Mouse (Mus musculus): ENCODE measurements at regions not wholly inside any gene's neighbourhood (a gene's known extent, or its start where the extent isn't known, plus 50 kb on each side); places are given as distances from the start of the nearest gene placed in this dataset.

GRCm38 (mm10) chr16:84581166-84581565 is 66.2 kb downstream of the A730009L09Rik start:
- no peak for DNase-seq (ENCODE audit: low spot score)

GRCm38 (mm10) chr16:84583323-84583722 is 68.4 kb downstream of the A730009L09Rik start:
- no peak for DNase-seq (ENCODE audit: low spot score)

GRCm38 (mm10) chr16:84583773-84584229 is 68.9 kb downstream of the A730009L09Rik start:
- no peak for DNase-seq (ENCODE audit: low spot score)

GRCm38 (mm10) chr16:84584724-84585399 is 69.9 kb downstream of the A730009L09Rik start:
- DNase-seq (ENCODE audit: low spot score): no peak

GRCm38 (mm10) chr16:84592978-84593377 is 78.1 kb downstream of the A730009L09Rik start:
- DNase-seq (ENCODE audit: low spot score): no peak

GRCm38 (mm10) chr16:84602969-84603368 is 88.0 kb downstream of the A730009L09Rik start:
- DNase-seq (ENCODE audit: low spot score): no peak

GRCm38 (mm10) chr16:84603465-84604205 is 88.7 kb downstream of the A730009L09Rik start:
- no peak for DNase-seq (ENCODE audit: low spot score)

- no peak for DNase-seq (ENCODE audit: low spot score)
These were observed 89.5 kb downstream of the A730009L09Rik start for GRCm38 (mm10) chr16:84604272-84604975.

- no peak for DNase-seq (ENCODE audit: low spot score)
These were observed 91.3 kb downstream of the A730009L09Rik start for GRCm38 (mm10) chr16:84606010-84606803.

GRCm38 (mm10) chr16:84606804-84607095 is 91.8 kb downstream of the A730009L09Rik start:
- no peak for DNase-seq (ENCODE audit: low spot score)

GRCm38 (mm10) chr16:84607503-84607902 is 92.6 kb downstream of the A730009L09Rik start:
- DNase-seq (ENCODE audit: low spot score): no peak

- no peak for DNase-seq (ENCODE audit: low spot score)
These were observed 100.8 kb downstream of the A730009L09Rik start for GRCm38 (mm10) chr16:84615683-84616082.

- no peak for DNase-seq (ENCODE audit: low spot score)
These were observed 101.2 kb downstream of the A730009L09Rik start for GRCm38 (mm10) chr16:84616132-84616531.

- no peak for DNase-seq (ENCODE audit: low spot score)
These were observed 103.5 kb downstream of the A730009L09Rik start for GRCm38 (mm10) chr16:84618379-84618778.

GRCm38 (mm10) chr16:84619876-84620275 is 105.0 kb downstream of the A730009L09Rik start:
- no peak for DNase-seq (ENCODE audit: low spot score)

- no peak for DNase-seq (ENCODE audit: low spot score)
These were observed 105.9 kb downstream of the A730009L09Rik start for GRCm38 (mm10) chr16:84620861-84621260.

- no peak for DNase-seq (ENCODE audit: low spot score)
These were observed 106.5 kb downstream of the A730009L09Rik start for GRCm38 (mm10) chr16:84621300-84622031.

GRCm38 (mm10) chr16:84623346-84624085 is 108.6 kb downstream of the A730009L09Rik start:
- peak; percentile 17 for DNase-seq (ENCODE audit: low spot score)

GRCm38 (mm10) chr16:84624443-84625109 is 109.7 kb downstream of the A730009L09Rik start:
- no peak for DNase-seq (ENCODE audit: low spot score)

GRCm38 (mm10) chr16:84625110-84625722 is 110.3 kb downstream of the A730009L09Rik start:
- no peak for DNase-seq (ENCODE audit: low spot score)

All from retina, embryonic 14.5 days (tissue).